Mouse (Mus musculus) lung, embryonic 15.5 days (tissue): ENCODE results near the gene Tmod3. TPM values are rescaled to one million over a fixed set of nuclear protein-coding genes. Genes with fewer than 3 reads are reported as not detected.

Experiments
- ATAC-seq: fragments of 200-750 bp; cut with Nextera tagmentation; 2 replicates; pipeline ENCODE4 v1.8.0; 2017; ENCODE audit warnings: moderate number of reproducible peaks, borderline replicate concordance; ENCODE audit not compliant: low FRiP score, low TSS enrichment; ENCODE audit errors: extremely low read depth
- H3K27ac ChIP-seq: fragments of 300-500 bp; sonication (generic); 2 replicates; pipeline ENCODE4 v1.5.1; 2015; ENCODE audit warnings: moderate library complexity, mild to moderate bottlenecking, inconsistent platforms
- H3K27me3 ChIP-seq: fragments of 300-500 bp; sonication (generic); 2 replicates; pipeline ENCODE4 v1.6.1; 2015; ENCODE audit warnings: inconsistent platforms
- H3K36me3 ChIP-seq: fragments of 300-500 bp; sonication (generic); 2 replicates; pipeline ENCODE4 v1.6.1; 2015; ENCODE audit warnings: inconsistent platforms
- H3K4me1 ChIP-seq: fragments of 300-500 bp; sonication (generic); 2 replicates; pipeline ENCODE4 v1.6.1; 2015; ENCODE audit warnings: inconsistent platforms
- H3K4me2 ChIP-seq: fragments of 300-500 bp; sonication (generic); 2 replicates; pipeline ENCODE4 v1.6.1; 2015; ENCODE audit warnings: inconsistent platforms, mild to moderate bottlenecking, moderate library complexity
- H3K4me3 ChIP-seq: fragments of 300-500 bp; sonication (generic); 2 replicates; pipeline ENCODE4 v1.5.1; 2015; ENCODE audit warnings: mild to moderate bottlenecking, inconsistent platforms
- H3K9ac ChIP-seq: fragments of 300-500 bp; sonication (generic); 2 replicates; pipeline ENCODE4 v1.6.1; 2015; ENCODE audit warnings: inconsistent platforms
- H3K9me3 ChIP-seq: fragments of 300-500 bp; sonication (generic); 2 replicates; pipeline ENCODE4 v1.6.1; 2016; ENCODE audit warnings: inconsistent platforms
- WGBS: fragments of 180-500 bp; shearing (Covaris S2); methylation state at CpG from one replicate; pipeline ENCODE4 v1.1.7; 2015; 5-methylcytosine and 5-hydroxymethylcytosine counted together
- polyA plus RNA-seq: library from polyadenylated mRNA; unstranded; fragments of >200 nt; fragmentation: Nextera tagmentation; extraction: Ambion mirVana; gene quantifications from 2 replicates; pipeline ENCODE4 v1.2.1, GENCODE M21; 2015

Tmod3 gene
- polyA plus RNA-seq, 1 experiment from 2014 or later, result 160 TPM

DNA sequence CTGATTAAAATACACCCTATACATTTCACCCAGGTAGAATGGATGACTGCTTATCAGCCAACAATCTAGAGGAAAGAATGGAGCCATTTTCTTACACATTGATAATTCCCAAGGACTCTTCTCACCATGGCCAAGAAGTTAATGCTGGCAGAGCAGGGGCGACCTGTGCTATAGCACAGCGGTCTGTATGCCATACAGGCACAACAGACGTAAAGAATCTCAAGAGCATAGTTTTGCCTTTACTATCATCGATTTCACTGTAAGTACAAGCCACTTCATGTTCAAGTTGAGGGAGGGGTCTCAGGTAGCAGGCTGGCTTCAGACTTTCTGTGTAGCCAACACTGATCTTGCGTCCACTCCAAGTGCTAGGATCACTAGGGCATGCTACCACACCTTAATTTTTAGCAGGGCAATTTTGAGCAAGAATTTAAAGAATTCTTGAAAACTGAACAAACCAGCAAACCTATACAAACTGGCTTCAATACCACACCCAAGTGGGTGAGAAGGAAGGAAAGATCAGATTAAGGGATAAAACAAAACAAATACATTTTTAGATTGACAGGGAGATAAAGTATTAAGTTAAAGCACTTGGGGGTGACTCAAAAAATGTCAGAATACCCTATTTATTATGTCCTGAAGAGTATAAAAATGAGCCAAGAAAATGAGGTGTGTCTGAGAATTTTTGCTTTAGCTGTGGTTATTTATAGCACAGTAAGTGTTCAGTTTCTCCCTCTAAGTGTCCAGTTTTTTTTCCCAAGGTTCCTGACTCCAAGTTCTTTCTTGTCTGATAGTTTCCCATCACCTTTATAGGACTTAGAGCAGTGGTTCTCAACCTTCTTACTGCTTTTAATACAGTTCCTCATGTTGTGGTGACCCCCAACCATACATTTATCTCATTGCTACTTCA is 11.8 kb upstream of the Tmod3 start:
- Histone ChIP-seq H3K27me3 (no peaks in the 10 kb centered on the region), H3K27ac (peak overlapping the region; percentile 35; the same call in 1 of the 2 replicates), H3K4me2 (no peak overlapping the region), H3K4me3 (no peak overlapping the region), H3K9ac (no peak overlapping the region), H3K36me3 (no peaks in the 10 kb centered on the region), H3K9me3 (no peaks in the 10 kb centered on the region), H3K4me1 (no peaks in the 10 kb centered on the region; the same call in 1 of the 2 replicates)
- 69% methylated on average over 5 of the region's 5 CpGs for WGBS
- peak; percentile 73 for ATAC-seq

DNA sequence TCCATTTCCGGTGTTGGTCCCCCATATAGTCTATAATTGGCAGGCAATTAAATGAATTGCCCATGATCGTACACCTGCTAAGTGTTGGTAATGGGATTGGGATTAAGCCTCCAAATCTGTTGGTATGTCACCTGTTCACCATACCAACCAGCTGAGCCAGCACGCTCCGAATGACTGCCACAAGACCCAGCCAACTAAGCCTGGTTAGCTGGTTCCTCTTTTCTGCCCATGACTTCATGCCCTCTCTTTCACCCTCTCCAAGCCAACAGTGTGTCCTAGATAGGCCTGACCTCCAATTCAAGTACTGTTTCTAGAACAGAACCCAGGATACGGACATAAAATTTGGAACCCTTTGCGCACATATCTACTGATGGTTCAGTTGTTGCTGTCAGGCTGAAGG is 8.9 kb upstream of the Tmod3 start:
- no peak for ATAC-seq
- H3K4me3 ChIP-seq, result no peak overlapping the region

GRCm38 (mm10) chr9:75564892-75565291 is 5.4 kb upstream of the Tmod3 start:
- no peak overlapping the region for H3K27ac ChIP-seq
- 83% methylated on average over 6 of the region's 6 CpGs for WGBS
- no peaks in the 10 kb centered on the region for H3K27me3 ChIP-seq
- ATAC-seq, result no peak
- no peak overlapping the region for H3K4me3 ChIP-seq
- peaks cover 8% of the 10 kb centered on the region; the same call in 1 of the 2 replicates for H3K4me1 ChIP-seq
- H3K36me3 ChIP-seq, result no peaks in the 10 kb centered on the region
- H3K4me2 ChIP-seq, result no peak overlapping the region
- no peaks in the 10 kb centered on the region for H3K9me3 ChIP-seq
- H3K9ac ChIP-seq, result no peak overlapping the region

More for the DNA sequence above, 8.9 kb upstream of the Tmod3 start:
- no peak overlapping the region for H3K27ac ChIP-seq
- WGBS, result 93% methylated on average over 6 of the region's 6 CpGs
- H3K4me1 ChIP-seq, result no peaks in the 10 kb centered on the region; the same call in 1 of the 2 replicates
- H3K27me3 ChIP-seq, result no peaks in the 10 kb centered on the region
- no peaks in the 10 kb centered on the region for H3K9me3 ChIP-seq
- no peak overlapping the region for H3K9ac ChIP-seq
- H3K36me3 ChIP-seq, result no peaks in the 10 kb centered on the region
- H3K4me2 ChIP-seq, result no peak overlapping the region

DNA sequence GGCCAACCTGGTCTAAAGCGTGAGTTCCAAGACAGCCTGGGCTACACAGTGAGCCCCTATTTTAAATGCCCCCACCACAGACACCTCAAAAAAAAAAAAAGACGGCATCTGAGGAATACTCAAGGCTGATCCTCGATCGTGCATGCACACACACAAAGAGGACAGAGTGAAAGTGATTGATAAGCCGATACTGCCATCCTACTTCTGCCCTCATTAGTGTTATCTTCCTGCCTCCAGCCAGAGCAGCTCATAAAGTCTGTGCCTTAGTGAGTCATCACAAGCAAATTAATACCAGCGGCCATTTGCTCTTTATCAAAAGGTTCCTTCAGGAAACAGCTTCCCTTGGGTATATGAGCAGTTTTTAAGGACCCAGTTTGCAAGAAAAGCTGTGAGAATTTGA is 4.2 kb upstream of the Tmod3 start:
- Histone ChIP-seq H3K4me2 (no peak overlapping the region), H3K9ac (no peak overlapping the region), H3K9me3 (no peaks in the 10 kb centered on the region), H3K4me1 (peaks cover 9% of the 10 kb centered on the region; the same call in 1 of the 2 replicates), H3K27ac (no peak overlapping the region), H3K36me3 (no peaks in the 10 kb centered on the region), H3K4me3 (no peak overlapping the region), H3K27me3 (no peaks in the 10 kb centered on the region)
- WGBS, result 59% methylated on average over 6 of the region's 6 CpGs
- ATAC-seq, result no peak

DNA sequence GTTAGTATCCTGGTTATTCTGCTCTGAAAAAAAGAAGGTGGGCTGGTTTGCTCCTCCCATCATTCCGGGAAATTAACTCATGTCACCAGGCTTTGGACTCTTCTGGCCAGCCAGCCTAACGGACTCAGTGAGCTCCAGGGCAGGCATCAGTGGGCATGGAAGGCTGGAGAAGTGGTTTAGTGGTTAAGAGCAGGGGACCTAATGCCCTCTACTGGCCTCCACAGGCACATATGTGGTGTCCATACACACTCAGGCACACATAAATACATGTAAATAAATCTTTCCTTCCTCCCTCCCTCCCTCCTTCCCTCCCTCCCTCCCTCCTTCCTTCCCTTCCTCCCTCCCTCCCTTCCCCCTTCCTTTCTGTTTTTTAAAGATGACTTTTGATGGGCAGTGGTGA is 3.7 kb upstream of the Tmod3 start:
- H3K9ac ChIP-seq, result no peak overlapping the region

DNA sequence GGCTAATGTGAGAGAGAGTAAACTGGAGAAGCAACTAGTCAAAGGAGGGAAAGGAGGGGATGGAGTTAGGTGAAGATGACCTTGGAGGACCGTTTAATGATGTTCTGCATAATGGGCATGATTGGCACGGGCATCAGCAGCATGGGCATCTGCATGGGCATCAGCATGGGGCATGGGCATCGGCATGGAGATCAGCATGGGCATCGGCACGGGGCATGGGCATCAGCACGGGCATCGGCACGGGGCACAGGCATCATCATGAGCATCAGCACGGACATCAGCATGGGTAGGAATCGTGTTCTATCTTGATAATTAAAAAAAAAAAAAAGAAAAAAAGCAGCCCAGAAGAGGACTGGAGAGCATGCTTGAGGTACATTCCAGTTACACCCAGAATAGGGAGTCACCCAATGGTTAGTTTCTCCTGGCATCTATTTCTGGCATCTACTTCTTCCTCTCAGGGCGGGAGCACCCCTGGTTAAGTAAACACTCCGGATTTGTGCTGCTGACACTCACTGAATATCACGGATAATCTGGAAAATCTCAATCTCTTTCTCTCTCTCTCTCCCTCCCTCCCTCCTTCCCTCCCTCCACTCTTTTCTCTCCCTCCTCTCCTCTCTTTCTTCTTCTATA is 1.7 kb upstream of the Tmod3 start:
- H3K27me3 ChIP-seq, result no peaks in the 10 kb centered on the region
- no peak overlapping the region for H3K9ac ChIP-seq
- H3K27ac ChIP-seq, result no peak overlapping the region
- no peak overlapping the region for H3K4me2 ChIP-seq
- no peak for ATAC-seq
- no peak overlapping the region for H3K4me3 ChIP-seq
- peaks cover 26% of the 10 kb centered on the region for H3K4me1 ChIP-seq
- H3K36me3 ChIP-seq, result no peaks in the 10 kb centered on the region
- 68% methylated on average over 13 of the region's 13 CpGs for WGBS
- H3K9me3 ChIP-seq, result no peaks in the 10 kb centered on the region

More for the DNA sequence above, 3.7 kb upstream of the Tmod3 start:
- ATAC-seq, result no peak
- Histone ChIP-seq H3K36me3 (no peaks in the 10 kb centered on the region), H3K27ac (no peak overlapping the region), H3K27me3 (no peaks in the 10 kb centered on the region), H3K4me3 (no peak overlapping the region), H3K4me2 (no peak overlapping the region), H3K9me3 (no peaks in the 10 kb centered on the region), H3K4me1 (peaks cover 9% of the 10 kb centered on the region; the same call in 1 of the 2 replicates)
- WGBS, result 66% methylated on average over 2 of the region's 2 CpGs

DNA sequence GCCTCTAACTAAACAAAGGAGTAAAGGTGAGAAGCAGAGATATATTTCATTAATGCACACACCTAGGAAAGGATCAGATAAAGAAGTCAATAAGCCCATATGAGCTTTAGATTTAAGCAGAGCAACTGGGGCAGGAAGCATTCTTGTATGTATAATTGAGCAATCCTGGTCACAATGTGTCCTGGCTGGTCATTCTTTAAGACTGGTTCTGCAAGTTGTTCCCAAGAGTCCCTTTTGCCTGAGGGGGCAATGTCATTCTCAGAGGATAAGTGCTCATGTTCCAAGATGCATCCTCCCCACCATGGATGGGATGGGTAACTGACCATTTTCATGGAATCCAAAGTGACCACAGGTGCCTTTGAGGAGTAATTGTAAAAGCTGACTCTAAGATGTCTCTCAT is 896 bp upstream of the Tmod3 start:
- ATAC-seq, result no peak
- no peaks in the 10 kb centered on the region for H3K36me3 ChIP-seq
- no peak overlapping the region for H3K4me2 ChIP-seq
- no peaks in the 10 kb centered on the region for H3K27me3 ChIP-seq
- no peak overlapping the region for H3K9ac ChIP-seq
- H3K27ac ChIP-seq, result no peak overlapping the region
- H3K4me1 ChIP-seq, result peaks cover 29% of the 10 kb centered on the region
- H3K4me3 ChIP-seq, result no peak overlapping the region
- H3K9me3 ChIP-seq, result no peaks in the 10 kb centered on the region

DNA sequence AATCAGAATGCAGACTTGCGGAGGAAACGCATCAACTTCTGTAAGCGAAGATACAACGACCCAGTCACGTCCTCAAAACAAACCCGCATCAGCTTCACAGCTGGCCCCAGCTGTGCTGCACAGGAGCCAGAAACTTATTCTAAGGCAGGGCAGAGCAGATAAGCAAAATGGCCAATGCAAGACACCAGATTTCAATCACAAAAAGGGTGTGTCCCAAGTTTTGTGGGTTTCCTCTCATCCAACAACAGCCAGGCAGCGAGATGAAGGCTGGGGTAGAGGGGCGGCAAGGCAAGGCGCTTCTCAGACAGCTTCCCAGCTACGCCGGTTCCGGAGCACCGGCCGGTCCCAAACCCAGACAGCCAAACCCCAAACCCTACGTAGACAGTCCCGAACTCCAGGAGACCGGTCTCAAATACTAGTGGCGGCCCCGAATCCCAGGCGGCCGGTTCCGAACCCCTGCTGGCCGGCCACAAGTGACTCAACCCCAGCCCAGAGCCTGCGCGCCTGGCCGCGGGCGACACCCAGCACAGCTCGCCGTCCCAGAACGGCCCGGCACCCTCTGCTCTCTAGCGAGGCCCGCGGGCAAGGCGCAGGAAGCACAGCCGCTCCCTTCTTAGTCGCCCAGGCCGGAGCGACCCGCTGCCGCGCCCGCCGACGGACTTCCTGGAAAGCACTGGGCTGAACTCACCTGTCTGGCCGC is 495 bp downstream of the Tmod3 start:
- Histone ChIP-seq H3K9ac (peak overlapping the region; percentile 73), H3K27ac (peak overlapping the region; percentile 92), H3K9me3 (no peaks in the 10 kb centered on the region), H3K27me3 (no peaks in the 10 kb centered on the region), H3K36me3 (no peaks in the 10 kb centered on the region), H3K4me2 (peak overlapping the region; percentile 58), H3K4me3 (peak overlapping the region; percentile 73), H3K4me1 (peaks cover 35% of the 10 kb centered on the region)
- under 1% methylated on average over 47 of the region's 47 CpGs for WGBS
- ATAC-seq, result peak; percentile 88

DNA sequence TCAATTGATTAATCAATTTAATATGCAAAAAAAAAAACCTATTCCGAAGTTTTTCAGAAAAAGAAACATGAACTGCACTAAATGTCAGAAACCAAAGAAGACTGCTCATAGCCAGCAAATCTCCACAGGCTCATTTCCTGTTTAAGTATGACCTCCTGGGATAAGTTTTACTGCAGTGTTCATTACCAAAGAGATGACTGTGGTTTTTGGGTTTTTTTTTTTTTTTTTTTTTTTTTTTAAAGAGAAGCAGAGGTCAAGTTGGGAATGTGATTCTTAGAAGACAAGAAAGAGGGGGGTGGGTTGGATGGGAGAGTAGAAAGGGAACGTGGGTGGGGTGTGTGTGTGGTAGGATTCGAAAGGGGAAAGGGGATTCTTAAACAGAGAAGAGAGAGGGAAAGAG is 1.1 kb downstream of the Tmod3 start:
- no peaks in the 10 kb centered on the region for H3K9me3 ChIP-seq
- no peaks in the 10 kb centered on the region for H3K27me3 ChIP-seq
- peak overlapping the region; percentile 58 for H3K4me2 ChIP-seq
- no peaks in the 10 kb centered on the region for H3K36me3 ChIP-seq
- peak overlapping the region; percentile 73 for H3K9ac ChIP-seq
- peak overlapping the region; percentile 92 for H3K27ac ChIP-seq
- peak overlapping the region; percentile 73 for H3K4me3 ChIP-seq
- no peak for ATAC-seq
- 12% methylated on average over 3 of the region's 3 CpGs for WGBS
- peaks cover 40% of the 10 kb centered on the region for H3K4me1 ChIP-seq

GRCm38 (mm10) chr9:75553719-75554118 is 5.7 kb downstream of the Tmod3 start:
- no peak overlapping the region for H3K9ac ChIP-seq
- no peaks in the 10 kb centered on the region for H3K27me3 ChIP-seq
- no peaks in the 10 kb centered on the region for H3K36me3 ChIP-seq
- H3K4me2 ChIP-seq, result no peak overlapping the region
- 0 out of 2 replicates have a peak, but pooled peaks cover 3% of the 10 kb centered on the region for H3K9me3 ChIP-seq
- 60% methylated on average over 4 of the region's 4 CpGs for WGBS
- H3K4me1 ChIP-seq, result peaks cover 57% of the 10 kb centered on the region
- ATAC-seq, result no peak
- H3K27ac ChIP-seq, result no peak overlapping the region
- no peak overlapping the region for H3K4me3 ChIP-seq

DNA sequence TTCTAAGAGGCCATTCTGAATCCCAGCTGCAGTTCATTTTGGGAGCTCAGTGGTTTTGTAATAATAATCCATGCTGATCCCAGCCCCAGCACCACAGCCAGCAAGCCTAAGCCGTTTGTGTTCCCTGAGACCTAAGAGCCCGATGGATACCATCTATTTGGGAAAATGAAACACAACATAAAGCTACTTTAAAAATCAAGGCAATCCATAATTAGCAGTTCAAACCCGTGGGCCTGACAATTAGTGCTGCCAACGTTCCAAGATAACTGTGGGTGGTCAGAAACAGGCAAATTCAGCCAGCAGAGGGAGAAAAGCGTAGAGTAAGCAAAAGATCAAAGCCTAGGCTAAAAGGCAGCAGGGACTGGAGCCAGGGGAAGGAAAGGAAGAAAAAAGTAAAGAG is 8.1 kb downstream of the Tmod3 start:
- Histone ChIP-seq H3K27ac (peak overlapping the region; percentile 11; the same call in 1 of the 2 replicates), H3K9ac (no peak overlapping the region), H3K27me3 (no peaks in the 10 kb centered on the region), H3K36me3 (no peaks in the 10 kb centered on the region), H3K4me3 (no peak overlapping the region), H3K4me2 (no peak overlapping the region), H3K9me3 (0 out of 2 replicates have a peak, but pooled peaks cover 3% of the 10 kb centered on the region), H3K4me1 (peaks cover 53% of the 10 kb centered on the region)
- ATAC-seq, result no peak
- WGBS, result 28% methylated on average over 5 of the region's 5 CpGs
